Mouse (Mus musculus): ENCODE results near the gene Fgfr2.

Gene Fgfr2

DNA sequence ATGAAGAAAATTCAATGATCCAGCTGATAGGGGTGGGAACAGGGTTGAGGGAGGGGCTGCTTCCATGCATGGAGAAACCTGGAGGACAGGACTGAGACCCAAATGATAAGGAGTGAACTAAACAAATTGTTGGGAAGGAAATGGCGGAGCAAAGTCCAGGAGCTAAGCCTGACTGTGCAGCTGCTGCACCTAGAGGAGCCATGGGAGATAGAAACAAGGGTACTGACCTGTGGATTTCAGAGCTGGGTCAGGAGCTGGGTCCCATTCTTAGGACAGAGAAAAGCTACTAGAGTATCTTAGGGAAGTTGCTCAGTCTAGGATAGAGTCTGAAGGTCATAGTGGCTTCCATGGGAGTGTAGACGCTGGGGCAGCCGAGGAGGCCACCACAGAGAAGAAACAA lies 2816.1 kb downstream of the Fgfr2 start:
- DNase-seq (ENCODE audit: low spot score), result no peak

DNA sequence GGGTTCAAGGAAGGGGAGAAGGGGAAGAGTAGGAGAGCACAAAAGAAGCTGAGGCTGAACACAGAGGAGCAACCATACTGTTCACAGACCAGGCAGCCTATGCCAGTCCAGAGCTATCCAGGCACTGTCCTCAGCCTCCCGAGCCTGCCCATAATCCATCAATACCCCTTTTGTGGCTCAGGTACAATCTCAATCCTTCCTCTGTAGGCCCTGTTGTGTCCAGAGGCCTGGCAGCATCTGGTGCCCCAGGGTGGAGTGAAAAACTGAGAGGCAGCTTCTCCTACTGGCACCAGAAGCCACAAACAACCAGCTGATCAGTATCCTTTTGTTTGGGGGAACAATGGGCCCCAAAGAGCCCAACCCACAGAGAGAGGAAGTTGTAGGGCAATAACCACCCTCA lies 2818.5 kb downstream of the Fgfr2 start:
- no peak for DNase-seq (ENCODE audit: low spot score)

DNA sequence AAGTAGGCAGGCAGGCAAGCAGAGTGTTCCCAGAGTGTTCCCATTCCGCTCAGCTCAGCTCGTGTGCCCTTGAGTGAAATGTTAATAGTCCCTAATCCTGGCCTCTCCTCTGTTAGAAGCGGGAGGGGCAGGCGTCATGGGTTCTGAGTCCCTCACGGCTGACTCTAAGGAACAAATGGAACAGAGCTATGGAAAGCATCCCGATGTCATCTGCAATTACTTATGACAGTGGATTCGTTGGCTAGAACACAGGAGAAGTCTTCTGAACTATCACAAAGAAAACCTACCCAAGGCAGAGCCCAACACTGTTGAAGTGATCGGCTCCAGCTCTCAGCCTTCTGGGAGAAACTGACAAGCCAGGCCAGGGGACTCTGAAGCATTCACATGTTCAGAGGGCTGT lies 2819.7 kb downstream of the Fgfr2 start:
- DNase-seq (ENCODE audit: low spot score), result no peak

DNA sequence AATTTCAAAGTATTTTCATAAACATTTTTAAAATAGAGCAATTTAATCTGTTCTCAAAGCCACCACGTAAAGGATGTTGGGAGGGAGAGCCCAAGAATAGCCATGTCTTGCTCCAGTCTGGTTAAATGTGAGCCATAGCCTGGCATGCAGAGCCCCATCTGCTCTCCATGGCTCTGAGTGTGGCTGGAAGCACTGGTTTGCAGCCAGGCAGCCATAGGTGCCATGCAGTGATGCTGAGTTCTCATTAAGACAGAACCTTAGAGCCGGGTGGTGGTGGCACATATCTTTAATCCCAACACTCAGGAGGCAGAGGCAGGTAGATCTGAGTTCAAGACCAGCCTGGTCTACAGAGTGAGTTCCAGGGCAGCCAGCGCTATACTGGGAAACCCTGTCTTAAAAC lies 2822.5 kb downstream of the Fgfr2 start:
- no peak for DNase-seq (ENCODE audit: low spot score)

DNA sequence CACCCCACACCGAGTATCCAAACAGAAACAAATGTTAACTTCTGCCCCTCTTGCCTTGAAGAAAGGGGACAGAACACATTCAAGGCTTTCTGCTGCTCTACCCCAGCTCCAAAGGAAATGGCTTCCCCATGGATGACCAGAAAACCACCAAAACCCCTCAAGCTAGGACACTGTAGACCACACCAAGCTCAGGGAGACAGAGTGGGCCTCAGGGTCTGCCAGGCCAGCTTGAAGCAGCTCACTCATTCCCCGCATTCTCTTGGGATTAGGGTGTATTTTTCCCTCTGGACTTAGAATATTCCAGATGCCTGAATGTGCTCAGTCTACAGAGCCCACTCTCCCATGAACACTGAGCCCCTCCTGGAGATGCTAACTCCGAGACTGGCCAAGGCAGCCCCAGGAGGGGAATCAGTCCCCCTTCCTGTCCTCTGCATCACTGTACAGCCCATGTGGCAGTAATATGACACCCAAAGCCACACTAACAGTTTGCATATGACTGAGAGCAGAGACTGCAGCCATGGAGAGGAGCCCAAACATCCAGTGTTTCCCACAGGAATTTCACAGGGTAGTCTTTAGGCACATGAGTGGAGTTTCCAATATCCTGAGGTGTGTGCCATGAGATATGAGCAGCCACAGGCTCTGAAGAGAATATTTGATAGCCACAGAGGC lies 2824.1 kb downstream of the Fgfr2 start:
- DNase-seq (ENCODE audit: low spot score), result no peak

DNA sequence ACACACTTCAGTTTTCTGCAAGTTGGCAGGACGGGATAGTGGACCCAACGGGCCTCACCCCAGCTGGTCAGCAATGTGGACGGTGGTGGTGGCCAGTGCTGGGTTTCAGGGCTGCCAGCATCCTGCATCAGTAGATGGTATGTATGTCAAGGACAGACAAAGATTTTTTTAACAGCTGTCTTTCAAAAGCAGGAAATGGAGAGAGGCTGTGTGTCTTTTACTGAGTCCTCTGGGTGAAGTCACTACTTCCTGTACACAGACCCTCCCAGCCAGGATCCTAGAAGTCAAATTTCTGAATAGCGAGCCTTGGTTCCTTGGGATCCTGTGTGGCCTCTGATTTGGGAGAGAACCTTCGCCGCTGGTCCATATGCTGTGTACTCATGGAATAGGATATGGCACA lies 2832.0 kb downstream of the Fgfr2 start:
- DNase-seq (ENCODE audit: low spot score), result no peak

DNA sequence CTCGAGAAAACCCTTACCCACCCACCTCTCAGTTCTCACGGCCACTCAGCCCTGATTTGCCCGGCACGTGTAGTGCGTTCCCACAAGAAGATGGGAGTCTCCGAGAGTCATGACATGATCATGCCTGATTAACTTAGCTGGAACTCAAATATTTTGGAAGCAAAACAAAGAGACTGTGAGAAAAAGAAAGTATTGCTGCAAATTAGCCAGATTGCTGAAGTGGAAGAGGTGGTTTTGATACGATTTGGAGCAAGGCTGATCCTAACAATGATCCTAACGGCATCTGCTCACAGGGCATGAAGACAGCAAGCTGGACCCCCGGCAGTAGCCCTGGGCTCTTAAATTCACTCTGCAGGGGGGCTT lies 2833.7 kb downstream of the Fgfr2 start:
- no peak for DNase-seq (ENCODE audit: low spot score)

DNA sequence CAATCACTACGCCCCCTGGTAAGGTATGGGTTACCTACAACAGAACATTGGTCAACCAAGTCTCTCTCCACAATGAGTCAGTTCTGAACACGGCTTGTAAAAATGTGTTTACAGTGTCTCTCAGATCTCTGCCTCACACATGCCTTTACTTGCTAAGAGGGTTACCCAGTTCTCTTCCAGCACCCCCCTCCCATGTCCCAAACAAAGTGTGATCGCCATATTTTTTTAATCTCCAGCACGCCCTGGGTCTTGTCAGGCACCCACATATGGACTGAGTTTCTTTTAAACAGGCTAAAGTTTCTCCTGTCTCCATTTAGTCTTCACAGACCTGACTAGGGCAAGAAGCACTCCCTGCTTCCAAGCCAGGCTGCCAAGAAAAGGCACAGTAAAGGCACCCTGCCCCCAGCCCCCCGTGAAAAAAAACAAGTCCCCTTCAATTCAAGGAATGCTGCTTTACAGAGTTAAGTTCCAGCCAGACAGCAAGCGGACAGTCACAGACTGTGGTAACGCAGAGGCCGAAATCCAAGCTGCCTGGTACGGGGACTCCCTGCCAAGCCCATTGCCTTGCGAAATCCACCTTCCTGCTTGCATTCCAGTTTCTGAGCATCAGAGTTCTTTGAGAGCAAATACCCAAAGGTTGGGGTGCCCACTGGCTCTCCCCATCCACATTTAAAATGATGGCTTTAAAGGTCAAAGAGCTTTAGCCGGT lies 2834.3 kb downstream of the Fgfr2 start:
- DNase-seq (ENCODE audit: low spot score), result peak; percentile 72

DNA sequence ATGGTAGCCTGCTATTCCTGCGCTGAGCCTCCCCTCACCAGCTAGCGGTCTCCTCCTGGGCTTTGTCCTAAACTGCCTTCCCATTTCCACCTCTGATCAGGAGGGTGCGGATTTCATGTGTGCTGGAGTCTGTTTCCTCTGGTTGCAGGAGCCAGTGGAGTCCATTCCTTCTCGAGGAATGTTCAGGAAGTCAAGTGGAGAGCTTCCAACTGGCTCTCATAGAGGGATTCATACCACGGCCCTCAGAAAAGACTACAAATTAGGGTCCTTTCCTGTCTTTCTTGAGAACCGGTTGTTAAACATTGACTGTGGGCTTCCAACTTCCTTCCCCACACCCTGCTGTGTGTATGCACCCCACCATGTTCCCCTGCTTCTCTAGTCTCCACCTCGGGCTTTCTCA lies 2834.9 kb downstream of the Fgfr2 start:
- DNase-seq (ENCODE audit: low spot score), result no peak

DNA sequence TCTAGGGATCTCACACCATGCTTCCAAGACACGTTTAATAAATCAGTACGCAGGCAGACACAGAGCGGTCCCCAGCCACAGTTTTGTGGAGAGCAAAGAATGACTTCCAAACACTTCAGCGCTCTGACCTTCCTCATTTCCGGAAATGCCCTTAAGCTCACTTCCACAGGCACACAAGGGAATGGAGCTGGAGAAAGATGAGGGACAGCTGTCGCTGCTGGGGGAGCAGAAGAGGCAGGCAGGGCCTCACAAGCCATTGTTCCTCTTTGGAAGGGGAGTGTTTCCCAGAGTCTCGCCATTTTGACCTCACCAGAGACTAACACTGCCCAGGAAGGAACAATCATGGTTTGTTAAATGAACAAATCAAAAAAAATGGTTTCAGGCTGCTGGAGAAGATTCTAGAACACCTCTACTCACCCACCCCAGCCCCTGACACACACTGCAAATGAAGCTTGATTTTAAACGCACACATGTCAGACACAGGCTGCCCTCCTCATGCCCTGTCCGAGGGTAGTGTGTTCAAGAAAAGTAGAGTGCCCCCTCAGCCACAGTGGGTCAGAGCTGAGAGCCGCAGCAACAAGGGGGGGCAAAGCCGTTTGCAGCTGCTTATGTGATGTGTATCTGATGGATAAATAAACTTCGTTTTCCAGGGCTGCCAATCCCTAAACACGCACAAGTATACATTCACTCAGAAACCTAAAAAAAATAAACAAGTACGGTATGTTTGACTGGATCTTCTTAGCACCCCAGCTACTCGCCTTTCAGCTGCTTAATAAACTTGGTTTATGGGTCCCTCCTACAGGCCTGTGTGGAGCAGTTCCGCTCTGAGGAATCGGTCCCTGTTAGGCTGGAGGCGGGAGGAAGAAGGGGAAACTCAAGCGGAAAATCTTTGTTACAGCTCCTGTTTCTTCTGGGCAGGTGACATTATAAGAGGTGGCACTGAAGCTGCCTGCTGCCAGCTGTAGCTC lies 2844.1 kb downstream of the Fgfr2 start:
- no peak for DNase-seq (ENCODE audit: low spot score)

DNA sequence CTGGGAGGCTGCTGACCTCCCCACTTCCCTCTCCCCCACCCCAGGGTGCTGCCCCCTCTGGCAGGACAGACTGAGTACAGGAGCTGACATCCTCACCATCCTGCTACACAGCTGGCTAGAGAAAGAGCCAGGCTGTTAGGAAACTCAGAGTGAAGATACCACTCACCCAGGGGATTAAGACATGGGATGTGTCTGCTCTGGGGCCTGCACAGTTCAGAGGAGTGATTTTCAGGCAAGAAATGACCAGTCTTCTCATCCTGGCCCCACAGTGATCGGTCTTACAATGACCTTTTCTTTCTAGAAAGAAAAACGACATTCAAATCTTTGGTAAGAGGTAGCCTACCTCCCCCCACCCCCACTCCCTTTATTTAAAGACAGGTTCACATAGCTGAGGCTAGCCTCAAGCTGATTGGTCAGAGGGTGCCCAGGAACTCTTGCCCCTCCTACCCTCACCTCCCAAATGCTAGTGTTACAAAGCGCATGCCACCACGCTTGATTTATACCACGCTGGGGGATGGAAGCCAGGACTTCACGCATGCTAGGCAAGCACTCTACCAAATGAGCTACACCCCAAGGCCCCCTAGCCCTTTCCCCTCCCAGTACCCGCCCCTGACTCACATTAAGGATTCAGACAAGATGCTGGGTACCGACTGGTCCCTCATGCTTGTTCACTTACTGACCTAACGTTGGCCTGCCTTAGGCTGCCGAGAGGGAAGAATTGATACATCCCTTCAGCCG lies 2845.0 kb downstream of the Fgfr2 start:
- DNase-seq (ENCODE audit: low spot score), result no peak

DNA sequence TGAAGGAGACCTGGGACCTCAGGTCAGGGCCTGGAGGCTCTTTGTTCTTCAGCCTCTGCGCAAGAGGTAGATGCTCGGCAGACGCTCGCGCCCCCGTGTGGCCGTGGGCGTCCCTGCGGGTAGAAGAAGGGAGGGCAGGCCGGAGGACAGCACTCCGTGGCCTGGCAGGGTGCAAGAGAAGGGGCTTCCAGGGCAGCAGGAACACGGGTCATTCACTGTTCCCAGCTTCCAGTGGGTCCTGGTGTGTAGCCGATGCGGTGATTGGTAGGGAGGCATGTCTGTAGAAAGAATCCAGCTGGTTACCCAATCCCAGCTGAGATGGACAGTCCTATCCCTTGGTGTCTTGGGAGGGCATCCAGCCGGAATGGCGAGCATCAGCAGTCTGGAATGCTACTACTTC lies 2849.9 kb downstream of the Fgfr2 start:
- peak; percentile 85 for DNase-seq (ENCODE audit: low spot score)

DNA sequence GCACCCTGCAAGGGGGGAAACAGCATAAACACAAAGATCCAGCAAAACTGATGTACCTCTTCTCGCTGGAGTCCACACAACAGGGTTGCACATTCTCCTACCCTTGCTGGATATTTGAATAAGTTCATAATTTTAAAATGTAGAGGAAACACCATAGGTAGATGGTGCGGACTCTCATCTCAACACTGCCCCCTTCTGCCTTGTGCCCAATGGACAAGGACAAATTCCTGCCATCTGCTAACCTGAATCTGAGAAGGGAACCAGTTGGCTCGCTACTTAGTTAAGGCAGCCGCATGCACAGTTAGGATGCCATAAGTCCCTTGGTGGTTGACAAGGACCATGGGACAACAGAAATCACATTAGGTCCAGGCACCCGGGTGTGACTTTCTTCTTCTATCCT lies 2852.3 kb downstream of the Fgfr2 start:
- no peak for DNase-seq (ENCODE audit: low spot score)

DNA sequence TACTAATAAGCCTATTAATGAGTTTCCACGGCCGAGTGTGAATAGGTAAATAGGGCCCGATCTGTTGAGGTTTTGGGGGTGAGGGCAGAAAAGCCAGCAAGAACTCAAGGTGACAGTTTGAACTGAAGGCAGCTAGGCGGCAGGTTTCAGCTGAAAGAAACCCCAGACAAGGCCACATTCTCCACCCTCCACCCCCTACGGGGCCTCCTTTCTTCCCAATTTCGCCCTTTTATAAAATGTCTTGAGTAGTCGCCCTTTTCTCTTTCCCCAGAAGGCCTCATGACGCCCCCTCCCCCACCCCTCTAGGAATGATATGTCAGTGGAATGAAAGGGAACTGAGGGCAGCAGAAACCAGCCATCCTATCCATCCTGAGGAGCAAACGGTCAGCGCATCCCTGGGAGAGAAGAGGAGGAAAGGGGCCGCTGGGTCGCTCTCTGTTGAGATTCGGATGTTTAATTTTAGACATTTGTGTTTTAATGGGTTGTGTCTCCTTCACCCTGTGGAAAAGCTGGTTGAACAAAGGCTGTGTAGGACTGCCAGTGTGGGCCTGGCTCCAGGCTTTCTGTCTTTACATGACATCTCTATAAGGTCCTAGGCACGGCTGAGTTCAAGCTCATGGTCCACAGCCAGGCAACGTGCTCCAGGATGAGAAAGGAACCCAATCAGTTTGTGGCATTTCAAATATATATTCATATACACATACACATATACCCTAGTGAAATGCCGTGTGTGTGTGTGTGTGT lies 2853.9 kb downstream of the Fgfr2 start:
- no peak for DNase-seq (ENCODE audit: low spot score)

DNA sequence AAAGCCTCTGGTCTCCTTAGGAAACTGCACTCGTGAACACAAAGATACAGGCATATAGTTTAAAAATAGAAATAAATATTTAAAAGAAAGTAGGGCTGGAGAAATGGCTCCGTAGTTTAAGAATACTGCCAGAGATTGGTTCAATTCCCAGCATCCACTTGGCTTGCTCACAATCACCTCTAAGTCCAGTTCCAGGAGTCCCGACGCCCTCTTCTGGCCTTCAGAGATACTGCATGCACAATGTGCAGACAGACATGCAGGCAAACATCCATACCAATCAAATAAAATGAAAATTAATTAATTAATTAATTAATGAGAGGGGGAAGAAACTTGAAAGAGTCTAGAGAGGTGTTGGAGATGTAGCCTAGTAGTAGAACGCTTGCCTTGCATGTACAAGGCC lies 2856.1 kb downstream of the Fgfr2 start:
- DNase-seq (ENCODE audit: low spot score), result no peak

DNA sequence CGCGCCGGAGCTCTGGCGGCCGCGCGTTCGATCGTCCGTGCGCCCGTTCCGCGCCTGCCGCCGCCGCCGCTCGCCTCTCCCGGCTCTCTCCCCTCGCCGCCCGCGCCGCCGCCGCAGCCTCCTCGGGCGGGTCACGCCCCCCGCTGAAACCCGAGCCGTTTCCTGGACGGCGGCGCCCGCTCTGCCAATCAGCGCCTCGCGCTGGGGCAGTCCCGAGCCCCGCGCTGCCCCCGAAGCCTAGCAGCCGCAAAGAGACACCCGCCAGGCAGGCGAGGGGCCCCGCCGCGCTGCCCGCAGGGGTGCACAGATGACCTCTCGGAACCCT lies 2857.0 kb downstream of the Fgfr2 start:
- DNase-seq (ENCODE audit: low spot score), result peak; percentile 90

DNA sequence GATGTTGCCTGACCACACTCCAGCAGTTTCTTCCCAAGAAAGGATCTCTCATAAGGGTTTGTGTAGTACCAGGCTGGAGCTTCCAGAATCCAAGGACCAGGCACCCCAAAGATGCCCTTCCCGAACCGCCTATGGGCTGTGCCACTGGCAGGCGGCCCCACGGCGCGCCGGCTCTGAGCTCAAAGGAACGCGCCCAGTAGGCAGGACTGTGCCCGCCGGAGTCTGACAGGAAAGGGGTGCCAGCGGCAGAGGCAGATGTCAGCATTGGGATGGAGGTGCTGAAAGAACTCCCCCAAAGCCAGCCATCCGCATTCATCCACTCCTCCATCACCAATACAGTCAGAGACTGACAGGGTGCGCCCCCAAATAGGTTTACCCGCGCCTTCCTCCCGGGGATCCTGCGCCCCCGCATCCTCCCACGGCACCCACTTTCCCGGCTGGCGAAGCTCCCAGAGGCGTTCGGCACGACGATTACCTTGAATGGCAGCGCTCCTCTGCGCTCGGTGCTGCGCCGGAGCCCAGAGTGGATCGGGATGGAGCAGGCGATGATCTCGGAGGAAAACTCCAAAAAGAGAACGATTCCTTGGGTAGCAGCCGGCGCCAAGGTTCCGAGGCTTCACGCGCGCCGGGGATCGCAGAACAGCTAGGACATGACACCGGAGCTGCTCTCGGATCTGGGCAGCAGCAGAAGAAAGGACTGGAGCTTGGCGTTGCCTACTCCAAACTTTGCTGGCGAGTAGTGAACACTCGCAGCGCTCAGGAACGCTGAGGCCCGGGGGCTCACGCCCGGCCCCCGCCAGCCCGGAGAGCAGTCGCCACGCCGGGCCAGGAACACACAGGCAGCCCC lies 2857.6 kb downstream of the Fgfr2 start:
- DNase-seq (ENCODE audit: low spot score), result peak; percentile 58

DNA sequence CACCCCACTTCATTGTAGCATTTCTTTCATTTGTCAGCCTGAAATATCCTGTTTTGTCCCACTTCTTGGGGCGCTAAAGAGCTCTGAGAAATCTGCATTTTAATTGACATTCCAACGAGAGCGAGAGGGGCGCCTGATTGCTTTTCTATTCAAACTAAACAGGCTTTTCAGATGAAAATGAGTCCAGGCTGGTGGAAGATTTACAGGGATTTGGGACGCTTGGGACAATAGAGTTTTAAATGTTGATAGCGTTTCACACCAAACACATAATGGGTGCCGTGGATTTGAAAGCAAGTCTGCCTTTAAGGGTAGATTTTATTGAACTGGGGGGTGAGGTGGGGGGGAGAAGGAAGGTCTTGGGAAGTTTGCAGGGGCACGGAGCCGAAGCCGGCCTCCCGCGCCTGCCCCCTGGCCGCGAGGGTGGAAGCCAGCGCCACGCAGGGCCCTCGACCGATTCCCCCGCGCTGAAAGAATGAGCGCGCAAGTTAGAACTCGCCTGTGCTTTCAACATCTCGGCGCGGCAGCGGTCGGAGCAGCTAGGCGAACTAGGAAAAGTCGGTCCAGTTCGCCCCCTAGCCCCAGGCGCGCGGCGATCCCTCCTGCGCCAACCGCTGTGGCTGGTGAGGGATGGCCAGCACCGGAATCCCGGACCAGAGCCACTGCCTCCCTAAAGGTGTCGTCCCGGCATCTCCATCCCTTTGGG lies 2858.4 kb downstream of the Fgfr2 start:
- DNase-seq (ENCODE audit: low spot score), result peak; percentile 86

DNA sequence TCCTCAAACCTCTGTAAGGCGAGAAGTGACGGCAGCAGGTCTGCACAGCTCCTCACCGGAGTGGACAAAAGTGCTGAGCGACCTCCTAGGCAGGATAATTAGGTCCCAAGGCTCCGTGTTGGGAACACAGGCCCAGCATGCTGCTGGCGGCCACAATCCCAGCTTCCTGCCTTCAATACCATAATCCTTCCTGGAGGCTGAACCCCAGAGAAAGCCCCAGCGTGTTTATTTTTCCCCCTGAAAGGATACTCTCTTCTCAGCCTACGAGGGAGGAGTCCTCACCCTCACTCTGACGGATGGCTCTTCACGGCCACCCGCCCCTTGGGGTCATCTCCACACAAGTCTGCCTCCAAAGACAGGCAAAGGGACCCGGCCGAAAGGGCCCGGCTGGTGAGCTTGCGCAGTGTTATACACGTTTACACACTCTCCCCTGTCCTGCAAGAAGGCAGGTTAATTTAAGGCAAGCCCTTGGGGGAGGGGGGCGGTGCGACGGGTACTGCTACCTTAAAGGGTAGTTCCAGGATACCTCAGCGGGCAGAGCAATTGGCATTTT lies 2859.3 kb downstream of the Fgfr2 start:
- peak; percentile 31 for DNase-seq (ENCODE audit: low spot score)

DNA sequence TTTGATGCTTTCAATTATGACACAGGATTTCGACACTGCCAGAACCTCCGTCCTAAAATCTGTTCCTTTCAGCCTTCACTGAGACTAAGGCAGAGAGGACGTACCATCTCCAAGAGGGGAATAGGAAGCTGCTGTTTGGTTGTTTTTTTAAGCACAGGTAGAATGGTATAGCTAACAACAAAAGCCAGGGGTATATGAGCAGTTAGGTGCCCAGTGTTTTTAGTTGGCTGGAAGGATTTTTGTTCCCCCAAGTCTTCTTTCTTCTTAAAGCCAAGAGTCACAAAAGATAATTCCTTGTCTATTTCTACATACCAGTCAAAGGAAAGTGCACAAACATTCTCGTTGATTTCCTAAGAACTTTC lies 2859.9 kb downstream of the Fgfr2 start:
- no peak for DNase-seq (ENCODE audit: low spot score)

Measured in urinary bladder, postnatal 14 days (tissue).